Mouse (Mus musculus) v-Abl transformed pro-B cells (cell line): Measurements from ENCODE around the gene Foxp1.

Source experiments
- in situ Hi-C, 2 experiments: fragments of 400-800 bp; cut with MboI; formaldehyde crosslinking; loops; one replicate each; pipeline ENCODE4 v1.15.1; 2025; ENCODE audit not compliant: unreplicated experiment in 2 of 2

The Foxp1 gene

DNA sequence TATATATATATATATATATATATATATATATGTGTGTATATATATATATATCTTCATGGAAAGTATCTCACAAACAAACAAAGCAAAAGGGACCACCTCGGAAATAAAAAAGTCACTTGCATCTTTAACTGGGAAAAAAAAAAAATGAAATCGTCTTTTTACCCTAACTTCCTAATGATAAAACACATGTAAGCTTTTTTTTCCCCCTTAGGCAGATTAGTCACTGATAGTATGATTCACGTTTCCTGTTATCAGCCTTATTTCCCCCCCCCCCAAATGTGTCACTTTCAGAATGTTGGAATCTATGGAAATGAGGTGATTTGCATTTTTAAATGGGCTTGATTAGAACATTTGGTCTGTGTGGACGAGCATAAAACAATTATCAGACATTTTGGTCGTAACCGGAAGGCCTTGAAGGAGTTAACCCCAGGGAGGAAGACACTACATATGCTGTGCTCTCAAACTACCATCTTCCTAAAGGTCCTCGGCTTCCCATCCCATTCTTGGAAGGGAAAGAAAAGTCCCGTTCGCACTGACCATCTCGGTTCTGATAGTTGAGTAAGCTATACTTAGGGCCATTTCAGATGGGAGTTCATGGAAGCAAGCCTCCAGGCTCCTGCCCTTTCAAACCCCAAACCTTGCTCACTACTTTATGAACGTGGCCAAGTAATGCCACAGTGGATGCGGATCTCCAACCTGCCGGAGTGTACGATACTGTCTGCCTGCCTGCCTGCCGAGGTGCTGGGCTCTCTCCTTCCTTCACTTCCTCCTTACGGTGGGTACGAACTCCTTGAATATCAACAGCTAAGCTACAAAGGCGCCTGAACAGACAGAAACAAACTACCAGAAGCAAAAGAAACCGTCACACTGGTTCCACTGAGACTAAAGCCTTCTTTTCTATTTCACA, 495.6 kb downstream of the Foxp1 start:
- in situ Hi-C loops, result no loop called here

DNA sequence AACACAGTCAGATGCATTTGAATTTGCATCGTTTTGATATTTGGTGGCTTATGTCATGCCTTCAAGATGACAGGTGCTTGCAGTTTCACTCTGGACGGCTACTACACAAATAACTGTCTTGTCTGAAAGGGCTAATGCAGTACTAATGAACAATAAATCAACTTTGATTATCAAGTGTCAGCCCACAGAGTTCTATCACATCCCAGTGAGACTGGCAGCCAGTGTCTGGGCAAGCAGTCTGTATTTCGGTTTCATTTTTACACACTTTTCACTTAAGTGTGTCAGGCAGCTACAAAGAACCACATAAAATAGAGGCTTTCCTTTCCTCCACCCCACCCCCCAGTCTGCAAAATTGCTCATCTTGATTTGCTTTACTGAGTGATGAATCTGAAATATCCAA, 496.5 kb downstream of the Foxp1 start:
- in situ Hi-C loops, result no loop called here

DNA sequence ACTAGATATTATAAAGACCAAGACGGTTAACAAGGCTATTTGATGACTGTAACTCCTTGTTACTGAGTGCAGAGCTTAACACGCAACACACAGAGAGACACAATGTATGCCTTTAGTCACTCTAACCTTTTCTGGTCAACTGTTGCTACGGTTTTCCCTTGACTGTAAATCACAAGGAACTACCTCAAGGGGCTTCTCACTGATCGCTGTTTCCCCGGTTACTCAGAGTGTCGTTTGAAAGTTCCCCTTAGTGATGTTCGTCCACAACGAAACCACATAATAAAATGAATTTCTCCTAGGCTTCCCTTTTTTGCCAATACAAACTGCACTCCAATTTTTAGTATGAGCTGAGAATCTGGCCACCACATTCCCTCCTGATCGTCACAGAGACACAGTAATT, 497.9 kb downstream of the Foxp1 start:
- in situ Hi-C loops, result no loop called here

DNA sequence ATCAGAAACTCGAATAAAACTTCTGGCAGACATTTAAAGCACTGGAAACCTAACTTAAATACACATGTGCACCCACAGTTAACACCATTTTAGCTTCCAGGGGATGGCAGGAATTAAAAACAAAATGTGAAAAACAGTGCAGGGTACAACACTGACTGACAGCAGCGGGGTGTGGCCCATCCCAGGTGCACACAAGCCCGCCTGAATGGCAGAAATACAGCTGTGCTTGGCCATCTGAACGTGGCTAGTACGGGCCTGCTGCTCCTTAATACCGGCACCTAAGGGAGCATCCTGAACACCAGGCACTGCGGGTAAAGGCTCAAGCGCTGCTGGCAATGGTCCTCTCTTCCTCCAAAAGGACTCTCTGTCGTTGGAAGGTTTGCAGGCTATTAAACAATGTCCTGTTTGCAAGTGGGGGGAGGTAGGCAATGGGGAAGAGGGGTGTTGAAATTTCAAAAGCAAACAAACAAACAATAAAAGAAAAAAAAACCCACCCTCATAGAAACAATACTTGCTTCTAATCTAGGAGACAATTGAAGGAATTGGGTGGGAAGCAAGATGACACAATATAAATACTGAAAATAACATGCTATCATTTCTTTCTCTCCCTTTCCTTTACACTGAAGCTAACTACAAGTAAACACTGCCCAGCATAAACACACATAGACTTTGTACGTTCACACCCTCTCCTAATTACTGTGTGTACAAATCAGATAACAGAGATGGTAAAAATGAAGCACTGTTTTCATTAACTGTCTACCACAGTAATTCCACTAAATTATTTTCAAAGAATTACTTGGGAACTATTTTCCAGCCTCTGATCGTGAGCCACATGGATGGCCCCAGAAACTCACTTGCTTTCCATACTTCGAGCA, 501.7 kb downstream of the Foxp1 start:
- in situ Hi-C loops, result no loop called here

DNA sequence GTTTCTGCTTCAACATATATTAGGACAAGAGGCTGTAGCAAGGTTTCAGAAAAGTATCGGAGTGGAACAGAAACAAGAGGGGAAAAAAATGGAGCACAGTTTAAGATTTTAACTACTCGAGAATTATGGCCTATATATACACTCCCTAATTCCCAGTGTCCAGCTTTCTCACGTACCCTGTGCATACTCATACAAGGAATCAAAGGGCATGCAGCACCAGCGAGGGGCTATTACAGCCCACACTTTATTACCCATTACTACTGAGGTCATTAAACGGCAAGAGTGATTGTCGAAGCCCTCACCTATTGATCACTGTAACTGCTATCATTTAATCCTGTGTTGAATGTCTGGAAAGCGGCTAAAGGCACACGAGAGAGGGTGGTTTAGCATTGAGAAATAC, 502.8 kb downstream of the Foxp1 start:
- in situ Hi-C loops, result no loop called here

DNA sequence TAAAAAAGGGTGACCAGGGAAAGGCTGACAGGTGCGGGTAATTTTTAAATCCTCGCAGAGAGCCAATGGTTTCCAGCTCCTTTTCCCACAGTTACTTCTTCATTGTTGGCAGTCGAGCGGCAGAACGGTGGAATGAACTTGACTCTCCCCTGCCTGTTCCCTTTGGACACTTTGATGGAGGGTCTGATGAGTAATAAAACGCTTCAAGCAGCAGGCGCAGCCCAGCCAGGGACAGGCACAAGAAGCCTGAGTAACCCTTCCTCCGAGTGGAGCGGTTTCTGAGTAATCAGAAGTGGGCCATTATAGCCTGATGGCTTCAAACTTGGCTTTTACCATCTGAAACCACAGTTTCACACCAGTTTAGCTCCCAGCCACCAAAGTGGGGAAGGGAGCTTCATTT, 503.3 kb downstream of the Foxp1 start:
- in situ Hi-C loops, result no loop called here

DNA sequence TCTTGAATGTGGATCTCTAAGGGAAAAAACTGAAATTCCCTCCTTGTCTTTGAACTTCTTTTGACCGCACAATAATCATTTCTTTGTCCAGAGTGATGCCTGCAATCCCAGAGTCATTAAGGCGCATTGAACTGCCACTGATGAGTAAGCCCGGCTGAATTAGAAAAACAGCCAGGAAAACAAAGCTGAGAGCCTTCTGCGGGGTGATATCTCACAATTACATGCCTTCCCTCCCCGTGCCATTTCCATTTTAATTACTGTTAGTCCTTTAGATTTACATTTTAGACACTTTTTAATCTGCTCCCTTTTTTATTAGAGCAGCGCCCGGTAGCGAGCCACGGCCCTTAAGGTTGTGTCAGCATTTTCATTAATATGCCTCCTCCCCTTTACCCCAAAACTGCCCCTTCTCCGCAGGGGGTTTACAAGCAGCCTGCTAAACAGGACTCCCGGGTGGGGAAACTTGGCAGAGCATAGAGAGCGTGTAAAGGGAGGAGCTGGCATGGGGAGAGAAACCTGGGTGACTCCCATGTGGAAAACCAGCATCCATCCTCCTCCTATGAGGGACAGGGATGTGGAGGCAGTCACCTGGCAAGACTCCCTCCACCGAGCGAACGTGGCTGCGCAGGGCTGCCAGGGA, 508.5 kb downstream of the Foxp1 start:
- in situ Hi-C loops, result no loop called here

DNA sequence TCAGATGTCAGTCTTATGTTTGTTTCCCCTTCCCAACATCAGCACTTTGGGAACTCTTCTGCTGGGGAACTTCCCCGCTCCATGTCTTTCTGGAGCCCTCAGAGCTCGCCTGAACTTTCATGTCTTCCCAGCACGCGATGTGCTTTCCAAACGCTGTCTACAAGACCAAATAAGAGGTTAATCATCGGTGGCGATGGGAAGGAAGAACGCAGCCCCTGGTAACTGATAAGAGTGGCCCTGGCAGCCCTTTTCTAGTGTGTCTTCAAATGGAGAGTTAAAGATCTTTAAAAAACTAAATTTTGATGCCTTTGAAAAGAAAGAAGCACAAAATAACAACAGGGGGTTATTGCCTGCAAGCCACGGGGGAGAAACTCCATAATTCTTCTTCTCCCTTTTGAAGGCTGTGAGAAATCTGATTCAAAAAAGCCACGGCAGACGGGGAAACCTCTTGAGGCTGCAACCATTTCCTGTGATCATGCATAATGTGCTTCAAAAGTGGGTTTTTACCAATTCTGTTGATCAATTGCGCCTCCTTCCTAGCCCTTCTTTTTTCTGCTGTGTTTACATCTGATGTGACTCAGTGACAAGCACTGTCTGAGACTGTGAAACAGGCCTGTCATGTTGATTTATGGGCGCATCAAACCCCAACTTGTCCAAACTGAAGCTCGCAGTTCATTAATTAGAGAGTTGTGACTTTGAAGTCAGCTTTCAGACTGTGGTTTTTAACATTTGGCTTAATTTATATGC, 509.2 kb downstream of the Foxp1 start:
- in situ Hi-C loops, result no loop called here

DNA sequence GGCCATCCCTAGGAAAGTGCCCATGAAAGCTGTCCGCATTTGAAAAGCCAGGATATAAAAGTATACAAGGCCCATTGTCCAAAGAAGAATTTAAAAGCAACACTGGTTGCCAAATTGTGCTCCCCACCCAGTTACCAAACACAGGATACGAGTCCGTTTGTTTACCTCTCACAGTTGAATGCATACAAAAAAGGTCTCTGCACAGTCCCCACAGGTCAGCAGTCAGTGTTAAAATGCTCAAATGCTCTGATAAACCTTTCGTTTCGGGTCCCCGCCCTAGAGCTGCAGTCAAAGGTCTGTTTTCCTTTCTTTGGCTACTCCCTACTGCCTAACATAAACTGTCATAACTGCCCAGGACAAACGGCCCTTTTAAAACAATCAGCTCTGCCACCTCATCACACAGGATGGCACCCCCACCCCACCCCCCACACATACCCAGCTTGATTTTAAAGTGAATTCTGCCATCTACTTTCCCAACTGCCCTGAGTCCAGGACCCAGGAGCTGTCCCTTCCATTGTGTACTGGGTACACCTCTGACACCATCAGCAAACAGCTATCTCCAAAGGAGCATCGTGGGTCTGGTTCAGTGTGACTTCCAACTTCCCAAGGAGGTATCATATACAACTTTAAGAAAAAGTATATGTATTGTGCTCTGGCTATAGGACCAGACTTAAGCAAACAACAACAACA, 510.5 kb downstream of the Foxp1 start:
- in situ Hi-C loops, result no loop called here

DNA sequence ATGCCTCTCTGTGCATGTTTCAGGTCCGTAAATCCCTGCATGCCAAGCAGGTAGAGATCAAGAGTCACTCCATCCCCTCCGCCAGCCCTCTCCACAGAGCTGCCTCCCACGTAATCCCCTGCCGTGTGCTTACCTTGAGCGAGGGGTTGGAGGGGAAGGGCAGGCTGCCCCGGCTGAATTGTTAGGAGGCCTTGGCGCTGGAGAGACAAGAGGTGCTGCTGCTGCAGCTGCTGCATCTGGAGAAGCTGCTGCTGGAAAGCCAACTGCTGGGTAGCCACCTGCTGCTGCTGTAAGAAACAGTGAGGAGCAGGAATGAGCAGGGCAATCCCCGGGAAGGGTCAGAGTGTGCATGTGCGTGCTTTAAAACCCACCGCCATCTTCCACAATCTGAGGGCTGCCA, 512.8 kb downstream of the Foxp1 start:
- in situ Hi-C loops, result no loop called here

DNA sequence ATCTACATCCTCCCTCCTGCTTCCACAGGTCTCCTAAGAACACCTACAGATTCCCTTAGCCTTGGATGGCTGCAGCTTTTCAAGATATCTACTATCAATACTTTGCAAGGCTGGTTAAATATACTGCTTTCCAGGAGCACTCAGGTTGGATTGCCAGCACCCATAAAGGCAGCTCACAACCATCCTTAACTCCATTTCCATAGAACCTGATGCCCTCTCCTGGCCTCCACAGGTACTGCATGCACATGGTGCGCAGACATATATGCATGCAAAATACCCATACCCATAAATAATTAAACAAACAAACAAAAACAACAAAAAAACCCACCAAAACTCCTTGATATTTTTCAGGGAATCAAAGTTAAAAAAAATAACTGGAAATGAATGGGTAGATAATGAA, 514.0 kb downstream of the Foxp1 start:
- in situ Hi-C loops, result no loop called here

DNA sequence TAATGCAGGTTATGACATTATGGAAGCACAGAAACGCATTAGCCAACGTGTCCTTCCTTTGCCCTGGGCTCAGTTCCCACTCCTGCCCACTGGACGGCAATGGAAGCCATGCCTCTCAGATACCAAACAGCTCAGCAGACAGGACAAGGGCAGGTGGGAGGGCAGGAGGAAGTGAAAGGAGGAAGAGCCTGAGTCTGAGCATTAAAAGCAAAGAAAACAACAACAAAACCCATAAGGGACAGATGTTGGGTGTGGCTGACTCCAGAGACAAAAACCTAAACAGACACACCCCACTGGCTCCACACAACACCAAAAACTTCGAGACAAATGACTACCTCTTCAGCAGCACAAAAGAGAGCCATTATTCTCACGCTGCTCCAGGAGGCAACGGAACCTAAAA, 515.0 kb downstream of the Foxp1 start:
- in situ Hi-C loops, result no loop called here

DNA sequence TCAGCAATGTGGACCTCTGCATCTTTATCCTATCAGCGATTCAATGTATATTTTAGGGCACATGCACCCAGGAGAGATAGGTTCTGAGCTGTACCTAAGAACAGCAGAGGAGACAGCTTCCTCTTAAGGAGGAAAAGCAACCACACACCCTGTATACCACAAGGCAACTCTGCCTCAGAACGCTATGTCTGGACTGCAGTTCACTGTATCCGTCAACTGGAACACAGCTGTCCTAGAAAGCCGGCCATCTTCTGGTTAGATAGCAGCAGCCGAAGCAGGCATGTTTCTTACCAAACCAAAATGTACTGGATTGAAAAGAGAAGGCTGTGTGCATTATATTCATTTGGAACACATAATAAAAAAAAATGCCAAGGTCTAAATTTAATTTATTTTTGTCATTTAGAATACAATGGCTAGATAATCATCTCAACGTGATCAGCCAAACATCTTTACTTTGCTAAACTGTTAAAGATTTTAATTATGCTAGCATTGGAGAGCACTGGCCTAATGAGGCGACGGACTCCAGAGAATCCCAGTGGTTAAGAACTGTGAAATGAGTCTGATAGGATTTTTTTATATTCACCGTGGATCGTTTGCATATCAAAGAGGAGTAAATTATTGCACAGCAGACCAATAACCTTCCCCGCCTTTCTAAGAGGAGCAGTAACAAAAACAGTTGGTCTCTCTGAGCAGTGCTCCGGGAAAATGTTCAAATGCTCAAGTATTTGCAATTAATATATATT, 518.1 kb downstream of the Foxp1 start:
- in situ Hi-C loops, result no loop called here

DNA sequence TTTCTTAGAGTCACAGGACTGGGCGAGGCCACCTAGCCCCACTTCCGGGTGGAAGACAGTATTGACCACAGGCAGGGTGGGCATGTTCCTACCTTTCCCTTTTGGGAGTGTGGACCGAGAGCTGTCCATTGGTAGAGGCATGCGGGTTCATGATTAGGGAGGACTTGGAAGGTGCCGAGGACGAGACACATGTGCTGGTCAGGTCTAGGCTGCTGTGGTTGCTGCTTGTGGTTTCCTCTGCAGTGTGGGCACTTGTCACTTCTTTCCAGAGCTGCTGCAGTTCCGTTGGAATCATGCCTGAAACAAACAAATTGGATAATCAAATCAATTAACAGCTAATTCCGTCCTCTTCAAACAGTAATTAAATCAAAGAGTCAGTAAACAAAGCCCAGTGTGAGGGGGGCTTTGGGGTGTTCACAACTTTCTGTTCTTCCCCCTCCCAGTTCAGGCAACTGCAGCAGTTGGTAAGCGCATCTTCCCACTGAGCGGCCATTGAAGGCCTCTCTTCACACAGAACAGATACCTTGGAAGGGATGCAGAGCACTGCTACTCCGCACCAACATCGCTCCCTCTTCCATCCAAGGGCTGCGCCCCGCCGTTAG, 519.3 kb downstream of the Foxp1 start:
- in situ Hi-C loops, result no loop called here

DNA sequence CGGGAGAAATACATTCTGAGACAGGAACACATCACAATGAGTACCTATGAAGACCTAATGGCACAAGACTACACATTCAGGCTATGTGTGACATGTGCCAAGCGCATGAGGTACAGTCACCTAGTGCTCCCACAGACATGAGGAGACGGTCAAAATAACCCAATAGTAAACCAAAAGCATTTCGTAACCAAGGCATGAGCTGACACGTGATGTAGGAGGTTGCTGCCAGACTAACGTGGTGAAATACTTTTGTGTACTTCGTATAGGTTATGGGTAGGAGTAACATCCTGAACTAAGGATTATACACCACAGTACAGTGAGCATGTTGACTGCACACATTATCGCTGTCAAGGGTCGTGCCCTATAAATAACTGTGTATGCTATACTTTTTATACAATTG, 520.9 kb downstream of the Foxp1 start:
- in situ Hi-C loops, result no loop called here

DNA sequence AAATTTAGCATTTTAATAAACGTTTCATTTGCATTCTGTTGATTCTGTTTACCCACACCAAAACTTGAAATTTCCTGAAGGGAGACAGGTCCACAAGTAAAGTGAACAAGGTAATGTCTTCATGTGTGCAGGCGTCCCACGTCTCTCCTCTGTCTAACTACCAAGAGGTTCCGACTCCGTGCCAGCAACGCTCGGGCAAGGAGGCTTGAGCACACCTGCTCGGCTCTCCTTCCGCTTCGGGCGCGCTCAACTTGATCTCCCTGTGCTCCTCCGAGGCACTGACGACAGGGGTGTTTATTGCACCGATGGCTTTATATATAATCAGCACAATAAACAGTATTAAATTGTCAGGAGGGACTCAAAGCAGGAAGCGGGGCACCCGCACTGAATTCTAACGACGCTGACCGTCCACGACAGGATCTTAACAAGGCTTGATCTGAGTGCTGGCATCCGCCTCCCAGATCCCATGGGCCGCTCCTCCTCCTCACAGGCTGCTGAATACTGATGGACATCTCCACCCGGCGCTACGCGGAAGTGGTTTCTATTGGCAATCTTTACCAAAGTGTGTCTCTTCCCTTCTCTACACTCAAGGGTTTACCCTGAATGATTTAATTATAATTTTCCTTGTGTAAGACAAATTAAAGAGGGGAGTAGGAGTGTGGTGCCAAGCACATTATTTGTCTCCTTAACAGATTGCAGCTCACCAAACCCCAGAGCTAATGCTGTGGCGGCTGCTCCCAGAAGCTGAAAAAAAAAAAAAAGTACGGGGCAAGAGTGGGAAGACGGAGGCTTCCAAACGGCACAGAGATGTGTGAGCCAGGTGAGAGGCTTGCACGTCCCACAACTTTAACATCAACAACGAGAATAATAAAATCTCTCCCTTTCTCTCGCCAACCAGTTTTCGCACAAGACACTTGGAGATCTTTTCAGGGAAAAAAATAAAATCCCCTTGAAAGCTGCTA, 523.3 kb downstream of the Foxp1 start:
- in situ Hi-C loops, result no loop called here

DNA sequence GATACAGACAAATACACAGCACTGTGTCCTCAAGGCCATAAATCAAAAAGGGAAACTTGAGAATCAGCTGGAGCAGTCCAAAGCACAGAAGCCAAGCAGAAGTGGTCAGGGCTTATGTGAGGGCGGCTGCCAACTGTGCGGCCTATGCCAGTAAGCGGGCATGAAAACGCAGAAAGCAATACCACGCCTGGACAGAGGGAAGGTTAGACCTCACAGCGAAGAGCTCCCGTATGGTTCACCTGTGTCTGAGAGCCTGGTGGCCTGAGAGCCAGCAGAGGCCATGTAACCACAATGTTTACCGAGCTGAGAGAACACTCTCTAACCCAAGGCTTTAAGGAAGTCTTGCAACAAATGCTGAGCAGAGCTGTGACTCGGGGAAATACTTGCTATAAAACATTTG, 524.8 kb downstream of the Foxp1 start:
- in situ Hi-C loops, result no loop called here

DNA sequence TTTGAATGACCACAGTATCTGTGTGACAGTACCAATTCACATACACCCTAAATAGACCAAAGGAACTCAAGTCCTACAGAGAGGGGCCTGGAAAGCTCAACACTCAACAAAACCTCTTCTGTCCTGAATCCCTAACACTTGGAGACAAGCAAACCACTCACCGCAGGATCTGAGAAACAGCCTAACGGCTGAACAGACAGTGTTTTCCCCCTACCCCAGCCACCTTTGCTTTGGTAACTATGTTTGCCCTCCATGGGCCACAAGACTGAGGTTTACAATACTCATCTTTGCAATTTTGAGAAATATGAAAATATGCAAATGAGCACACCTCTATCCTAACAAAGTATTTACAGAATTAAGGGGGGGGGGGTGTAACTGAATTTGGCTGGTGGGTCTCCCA, 525.7 kb downstream of the Foxp1 start:
- in situ Hi-C loops, result no loop called here
